Mouse (Mus musculus): Measurements from ENCODE around the gene Acta2. TPM values are rescaled to one million over a fixed set of nuclear protein-coding genes. Genes with fewer than 3 reads are reported as not detected.

Acta2 gene
- total and polyA plus RNA-seq, 3 experiments, result 0.13 to 0.31 TPM; not detected in 1

GRCm38 (mm10) chr19:34248558-34248957 lies 6.8 kb downstream of the Acta2 start:
- no peaks in the 10 kb centered on the region for H3K27me3 ChIP-seq (replicated peaks)
- dilution Hi-C loops (cut with MboI; ENCODE audit: extremely low pct_ligation_motif_present, extremely low pct_unique_long_range_greater_than_20kb, low sequenced_read_pairs) (no loop called here), in situ Hi-C loops (cut with MboI; ENCODE audit: low pct_ligation_motif_present, low pct_unique_long_range_greater_than_20kb, low sequenced_read_pairs) (loop anchor here (5.0 to 10.0 kb wide), 2 partner anchors 34 to 226 kb away; partner anchors contain the start of gene Ch25h)
- peaks cover 0 to 6% of the 10 kb centered on the region in 2 experiments for H3K36me3 ChIP-seq (replicated peaks in 1 of 2; ENCODE audit: control insufficient read depth in 1 of 2, insufficient read depth in 1 of 2, low read length in 1 of 2)
- peaks cover 2 to 16% of the 10 kb centered on the region in 2 experiments; a peak in 3 of 4 replicates for H3K4me1 ChIP-seq (ENCODE audit: control insufficient read depth in 1 of 2, insufficient read depth in 2 of 2)
- H3K27ac ChIP-seq (ENCODE audit: insufficient read depth, low read depth), result no peak overlapping the region
- no peak for DNase-seq (ENCODE audit: extremely low read depth)
- TF ChIP-seq TCF12 (IDR thresholded peaks at IDR 0.05; ENCODE audit: low read depth, low read length), result no peak
- TF ChIP-seq UBTF (IDR thresholded peaks at IDR 0.05; ENCODE audit: low read depth, low read length), result no peak
- no peak for TF ChIP-seq MEF2A (IDR thresholded peaks at IDR 0.05; ENCODE audit: borderline replicate concordance, low read depth, low read length)
- TF ChIP-seq JUN (IDR thresholded peaks at IDR 0.05; ENCODE audit: insufficient read depth, low read depth, low read length), result no peak
- TF ChIP-seq POLR2AphosphoS2 (IDR thresholded peaks at IDR 0.05; ENCODE audit: low read depth, low read length), result no peak
- TF ChIP-seq MAX (IDR thresholded peaks at IDR 0.05; ENCODE audit: low read length), result no peak
- TF ChIP-seq JUND (conservative IDR thresholded peaks at IDR 0.05; ENCODE audit: low read depth, low read length), result no peak
- no peak for TF ChIP-seq ZC3H11A (IDR thresholded peaks at IDR 0.05; ENCODE audit: low read depth, low read length)
- no peak for TF ChIP-seq KAT2A (IDR thresholded peaks at IDR 0.05; ENCODE audit: insufficient replicate concordance, low read length)
- TF ChIP-seq EP300 (IDR thresholded peaks at IDR 0.05; ENCODE audit: low read length), result no peak
- H3K9me3 ChIP-seq (replicated peaks; ENCODE audit: low read length), result no peaks in the 10 kb centered on the region
- H3K4me2 ChIP-seq (ENCODE audit: insufficient read depth, low read depth, poor library complexity, severe bottlenecking), result no peak overlapping the region
- H3K79me2 ChIP-seq (replicated peaks; ENCODE audit: control insufficient read depth, extremely low read depth, insufficient read depth, poor library complexity, severe bottlenecking), result no peaks in the 10 kb centered on the region
- no peak overlapping the region for H3K4me3 ChIP-seq (replicated peaks in 1 of 3; ENCODE audit: low read depth in 2 of 3, low read length in 2 of 3, poor library complexity in 1 of 3)
- no peak overlapping the region for H3K9ac ChIP-seq (ENCODE audit: insufficient read depth, low read depth)

GRCm38 (mm10) chr19:34244056-34244455 lies 11.3 kb downstream of the Acta2 start:
- DNase-seq (ENCODE audit: extremely low read depth), result peak; percentile 85
- no peaks in the 10 kb centered on the region for H3K9me3 ChIP-seq (replicated peaks; ENCODE audit: low read length)
- H3K4me1 ChIP-seq (ENCODE audit: control insufficient read depth in 1 of 2, insufficient read depth in 2 of 2), result peaks cover 3 to 12% of the 10 kb centered on the region in 2 experiments; a peak in 3 of 4 replicates
- no peaks in the 10 kb centered on the region for H3K79me2 ChIP-seq (replicated peaks; ENCODE audit: control insufficient read depth, extremely low read depth, insufficient read depth, poor library complexity, severe bottlenecking)
- no peak overlapping the region for H3K27ac ChIP-seq (ENCODE audit: insufficient read depth, low read depth)
- in situ Hi-C loops (cut with MboI; ENCODE audit: low pct_ligation_motif_present, low pct_unique_long_range_greater_than_20kb, low sequenced_read_pairs) (loop anchor here (10.0 kb wide), 1 partner anchor 231 kb away; the partner anchor contains the start of gene Ch25h), dilution Hi-C loops (cut with MboI; ENCODE audit: extremely low pct_ligation_motif_present, extremely low pct_unique_long_range_greater_than_20kb, low sequenced_read_pairs) (no loop called here)
- no peak overlapping the region for H3K9ac ChIP-seq (ENCODE audit: insufficient read depth, low read depth)
- H3K4me2 ChIP-seq (ENCODE audit: insufficient read depth, low read depth, poor library complexity, severe bottlenecking), result peak overlapping the region; percentile 63
- H3K27me3 ChIP-seq (replicated peaks), result no peaks in the 10 kb centered on the region
- H3K36me3 ChIP-seq (replicated peaks in 1 of 2; ENCODE audit: control insufficient read depth in 1 of 2, insufficient read depth in 1 of 2, low read length in 1 of 2), result peaks cover 15 to 47% of the 10 kb centered on the region in 2 experiments
- peak; percentile 58 for TF ChIP-seq ZC3H11A (IDR thresholded peaks at IDR 0.05; ENCODE audit: low read depth, low read length)
- no peak; the same call in 1 of the 2 replicates for TF ChIP-seq IRF4 (IDR thresholded peaks at IDR 0.05; ENCODE audit: low read depth, low read length)
- peak; percentile 21 to 88; a peak in 3 of 4 replicates for TF ChIP-seq CTCF (conservative IDR thresholded peaks at IDR 0.05 in 1 of 2, IDR thresholded peaks at IDR 0.05 in 1 of 2; ENCODE audit: low read depth in 2 of 2, low read length in 2 of 2)
- no peak for TF ChIP-seq POLR2A (IDR thresholded peaks at IDR 0.05; ENCODE audit: low read depth, low read length)
- TF ChIP-seq ZNF384 (IDR thresholded peaks at IDR 0.05; ENCODE audit: low read depth, low read length), result peak; percentile 89
- no peak for TF ChIP-seq KAT2A (IDR thresholded peaks at IDR 0.05; ENCODE audit: insufficient replicate concordance, low read length)
- peak; percentile 87 for TF ChIP-seq SMC3 (IDR thresholded peaks at IDR 0.05; ENCODE audit: low read depth, low read length)
- no peak for TF ChIP-seq NELFE (IDR thresholded peaks at IDR 0.05; ENCODE audit: low read depth, low read length)
- TF ChIP-seq RAD21 (IDR thresholded peaks at IDR 0.05; ENCODE audit: low read depth, low read length), result peak; percentile 92
- no peak for TF ChIP-seq EP300 (IDR thresholded peaks at IDR 0.05; ENCODE audit: low read length)
- H3K4me3 ChIP-seq (replicated peaks in 1 of 3; ENCODE audit: low read depth in 2 of 3, low read length in 2 of 3, poor library complexity in 1 of 3), result no peak overlapping the region

Data from CH12.LX (cell line).